Mouse (Mus musculus) frontal cortex, adult 2 months (tissue): ENCODE measurements around the gene Ptprg. TPM values are rescaled to one million over a fixed set of nuclear protein-coding genes. Genes with fewer than 3 reads are reported as not detected.
"Not testable (repeated sequence)": the region's sequence is repeated elsewhere in the genome, so short reads cannot be mapped to it uniquely, and the experiment has no call there.

ENCODE experiments used
- DNase-seq, 2 experiments: peaks; one replicate each; pipeline ENCODE4 v3.0.0; 2022; ENCODE audit warnings: low spot score in 1 of 2; ENCODE audit errors: extremely low spot score in 1 of 2
- polyA plus RNA-seq: library from polyadenylated mRNA; depleted of rRNA; stranded (reverse); fragments of >200 nt; gene quantifications from 2 replicates; pipeline ENCODE4 v1.2.3, GENCODE M21; 2012

The Ptprg gene
- polyA plus RNA-seq, 1 experiment, result 37.9 TPM

GRCm38 (mm10) chr14:11812291-11812690 is 259.0 kb downstream of the Ptprg start:
- no peak for DNase-seq

- not testable (repeated sequence) for DNase-seq
These were observed 261.5 kb downstream of the Ptprg start for GRCm38 (mm10) chr14:11814811-11815210.

GRCm38 (mm10) chr14:11817236-11817635 is 263.9 kb downstream of the Ptprg start:
- no peak for DNase-seq

- DNase-seq, result no peak
These were observed 264.7 kb downstream of the Ptprg start for GRCm38 (mm10) chr14:11818054-11818453.

GRCm38 (mm10) chr14:11818721-11819120 is 265.4 kb downstream of the Ptprg start:
- no peak for DNase-seq

GRCm38 (mm10) chr14:11819326-11819725 is 266.0 kb downstream of the Ptprg start:
- no peak for DNase-seq

- no peak for DNase-seq
These were observed 269.7 kb downstream of the Ptprg start for GRCm38 (mm10) chr14:11822830-11823700.

GRCm38 (mm10) chr14:11823701-11824095 is 270.4 kb downstream of the Ptprg start:
- no peak for DNase-seq

- no peak for DNase-seq
These were observed 271.6 kb downstream of the Ptprg start for GRCm38 (mm10) chr14:11824915-11825314.

GRCm38 (mm10) chr14:11825551-11825950 is 272.2 kb downstream of the Ptprg start:
- no peak for DNase-seq

- no peak for DNase-seq
These were observed 274.8 kb downstream of the Ptprg start for GRCm38 (mm10) chr14:11828086-11828485.

- no peak for DNase-seq
These were observed 280.3 kb downstream of the Ptprg start for GRCm38 (mm10) chr14:11833678-11834077.

- peak in 1 of 2 experiments; percentile 26 for DNase-seq
These were observed 282.5 kb downstream of the Ptprg start for GRCm38 (mm10) chr14:11835706-11836445.

GRCm38 (mm10) chr14:11837714-11838113 is 284.4 kb downstream of the Ptprg start:
- peak; percentile 29 to 54 for DNase-seq

- DNase-seq, result peak in 1 of 2 experiments; percentile 26
These were observed 288.3 kb downstream of the Ptprg start for GRCm38 (mm10) chr14:11841621-11842020.

GRCm38 (mm10) chr14:11852896-11853295 is 299.6 kb downstream of the Ptprg start:
- DNase-seq, result no peak

- no peak for DNase-seq
These were observed 302.2 kb downstream of the Ptprg start for GRCm38 (mm10) chr14:11855499-11855898.

GRCm38 (mm10) chr14:11857928-11858481 is 304.7 kb downstream of the Ptprg start:
- DNase-seq, result no peak

- peak in 1 of 2 experiments; percentile 36 for DNase-seq
These were observed 310.0 kb downstream of the Ptprg start for GRCm38 (mm10) chr14:11863286-11863685.

GRCm38 (mm10) chr14:11864840-11865239 is 311.5 kb downstream of the Ptprg start:
- DNase-seq, result peak in 1 of 2 experiments; percentile 38

- no peak for DNase-seq
These were observed 312.0 kb downstream of the Ptprg start for GRCm38 (mm10) chr14:11865332-11865731.
